Mouse (Mus musculus) midbrain, embryonic 11.5 days (tissue): ENCODE data around the gene Xab2. TPM values are rescaled to one million over a fixed set of nuclear protein-coding genes. Genes with fewer than 3 reads are reported as not detected.
"Not testable (repeated sequence)": the region's sequence is repeated elsewhere in the genome, so short reads cannot be mapped to it uniquely, and the experiment has no call there.

Experiments
- ATAC-seq: fragments of 200-750 bp; cut with Nextera tagmentation; 2 replicates; pipeline ENCODE4 v1.8.0; 2017; ENCODE audit warnings: moderate TSS enrichment, moderate library complexity; ENCODE audit not compliant: low FRiP score
- DNase-seq: peaks from one replicate; pipeline ENCODE4 v3.0.0; 2015; ENCODE audit warnings: low spot score; ENCODE audit errors: missing footprints
- H3K27ac ChIP-seq: fragments of 300-500 bp; sonication (generic); 2 replicates; pipeline ENCODE4 v1.5.1; 2014; ENCODE audit warnings: low read depth, low read length
- H3K27me3 ChIP-seq: fragments of 300-500 bp; sonication (generic); 2 replicates; pipeline ENCODE4 v1.6.1; 2014; ENCODE audit warnings: mild to moderate bottlenecking, low read length, moderate library complexity, mixed read lengths; ENCODE audit not compliant: control insufficient read depth, insufficient read depth
- H3K36me3 ChIP-seq: fragments of 300-500 bp; sonication (generic); 2 replicates; pipeline ENCODE4 v1.6.1; 2014; ENCODE audit warnings: mild to moderate bottlenecking, low read length, moderate library complexity, mixed read lengths; ENCODE audit not compliant: control insufficient read depth, insufficient read depth
- H3K4me1 ChIP-seq: fragments of 300-500 bp; sonication (generic); 2 replicates; pipeline ENCODE4 v1.6.1; 2014; ENCODE audit warnings: low read length; ENCODE audit not compliant: control insufficient read depth, insufficient read depth
- H3K4me2 ChIP-seq: fragments of 300-500 bp; sonication (generic); 2 replicates; pipeline ENCODE4 v1.6.1; 2014; ENCODE audit warnings: mild to moderate bottlenecking, moderate library complexity
- H3K4me3 ChIP-seq: fragments of 300-500 bp; sonication (generic); 2 replicates; pipeline ENCODE4 v1.5.1; 2014; ENCODE audit warnings: low read depth, low read length
- H3K9ac ChIP-seq: fragments of 300-500 bp; sonication (generic); 2 replicates; pipeline ENCODE4 v1.6.1; 2014; ENCODE audit warnings: low read length
- H3K9me3 ChIP-seq: fragments of 300-500 bp; sonication (generic); 2 replicates; pipeline ENCODE4 v1.6.1; 2016; ENCODE audit warnings: low read length; ENCODE audit not compliant: control insufficient read depth
- WGBS: fragments of 180-500 bp; shearing (Covaris S2); extraction: QIAGEN DNeasy Blood & Tissue Kit; methylation state at CpG from one replicate; pipeline ENCODE4 v1.1.7; 2014; 5-methylcytosine and 5-hydroxymethylcytosine counted together
- polyA plus RNA-seq: library from polyadenylated mRNA; unstranded; fragments of >200 nt; fragmentation: Nextera tagmentation; extraction: Ambion mirVana; gene quantifications from 2 replicates; pipeline ENCODE4 v1.2.1, GENCODE M21; 2014

The Xab2 gene
- polyA plus RNA-seq, 1 experiment from 2014 or later: 63.8 TPM

DNA sequence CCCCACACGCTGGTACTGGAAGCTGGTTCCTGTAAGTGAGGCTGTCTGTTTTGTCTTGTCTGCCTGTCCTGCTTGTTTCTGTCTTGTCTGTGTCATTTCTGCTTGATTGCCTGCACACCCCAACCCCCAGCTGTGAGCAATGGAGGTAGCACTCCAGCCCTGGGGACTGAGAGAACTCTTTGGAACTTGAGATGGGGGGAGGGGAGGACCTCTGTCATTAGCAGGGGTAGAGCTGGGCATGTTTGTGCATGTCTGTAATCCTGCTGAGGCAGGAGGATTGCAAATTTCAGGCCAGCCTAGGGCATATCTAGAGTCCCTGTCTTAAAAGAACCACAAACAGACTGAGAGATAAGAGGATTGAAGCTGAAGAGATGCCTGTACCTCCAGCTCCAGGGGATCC, 21.9 kb downstream of the Xab2 start:
- DNase-seq (no peak), ATAC-seq (no peak)
- Histone ChIP-seq H3K4me2 (no peak overlapping the region), H3K4me3 (no peak overlapping the region), H3K4me1 (no peaks in the 10 kb centered on the region), H3K36me3 (peaks cover 5% of the 10 kb centered on the region), H3K27ac (no peak overlapping the region), H3K27me3 (no peaks in the 10 kb centered on the region), H3K9me3 (no peaks in the 10 kb centered on the region), H3K9ac (no peak overlapping the region)
- 93% methylated on average over 1 of the region's 1 CpGs for WGBS

DNA sequence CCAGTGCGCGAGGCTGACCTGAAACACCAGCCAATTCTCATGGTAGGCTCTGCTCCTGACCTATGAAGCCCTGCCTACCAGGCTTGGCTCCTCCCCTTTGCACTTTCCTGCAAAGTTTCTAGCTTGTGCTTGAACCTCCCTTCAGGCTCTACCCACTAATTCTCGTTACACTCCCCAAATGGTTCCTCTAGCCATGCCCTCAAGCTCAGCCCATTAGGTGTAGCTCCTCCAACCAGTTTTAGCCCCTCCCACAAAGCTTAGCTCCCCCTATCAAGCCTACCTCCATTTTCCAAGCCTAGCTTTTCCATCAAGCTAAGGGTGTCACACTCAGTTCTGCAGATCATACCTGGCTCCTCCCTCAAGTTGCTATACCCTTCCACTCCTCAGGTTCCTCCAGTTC, 23.1 kb downstream of the Xab2 start:
- Histone ChIP-seq H3K36me3 (no peaks in the 10 kb centered on the region; the same call in 1 of the 2 replicates), H3K9me3 (no peaks in the 10 kb centered on the region), H3K4me1 (no peaks in the 10 kb centered on the region), H3K9ac (no peak overlapping the region), H3K4me2 (no peak overlapping the region), H3K27me3 (no peaks in the 10 kb centered on the region), H3K27ac (no peak overlapping the region), H3K4me3 (no peak overlapping the region)
- no peak for DNase-seq
- ATAC-seq: no peak
- 83% methylated on average over 3 of the region's 3 CpGs for WGBS

DNA sequence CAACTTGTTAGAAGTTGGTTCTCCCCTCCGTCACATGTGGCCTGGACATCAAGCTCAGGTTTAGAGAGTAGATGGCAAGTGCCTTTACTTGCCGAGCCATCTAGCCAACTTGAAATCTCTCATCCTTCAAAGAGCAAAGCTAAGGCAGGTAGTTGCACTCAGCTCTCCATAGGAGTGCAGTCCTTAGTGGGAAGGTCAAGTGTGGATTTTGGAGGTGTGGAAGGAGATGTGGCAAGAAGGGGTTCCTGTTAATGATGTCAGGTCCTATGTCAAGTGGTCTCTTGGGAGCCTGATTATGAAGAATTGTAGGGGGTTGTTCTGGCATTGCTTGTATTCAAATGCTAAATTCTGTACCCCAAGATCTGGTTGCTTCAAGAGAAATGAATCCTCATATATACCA, 26.6 kb downstream of the Xab2 start:
- 92% methylated on average over 2 of the region's 2 CpGs for WGBS
- Histone ChIP-seq H3K36me3 (no peaks in the 10 kb centered on the region; the same call in 1 of the 2 replicates), H3K4me2 (no peak overlapping the region), H3K9ac (no peak overlapping the region), H3K27ac (no peak overlapping the region), H3K27me3 (no peaks in the 10 kb centered on the region), H3K4me1 (no peaks in the 10 kb centered on the region), H3K9me3 (no peaks in the 10 kb centered on the region), H3K4me3 (no peak overlapping the region)
- ATAC-seq (no peak), DNase-seq (no peak)

DNA sequence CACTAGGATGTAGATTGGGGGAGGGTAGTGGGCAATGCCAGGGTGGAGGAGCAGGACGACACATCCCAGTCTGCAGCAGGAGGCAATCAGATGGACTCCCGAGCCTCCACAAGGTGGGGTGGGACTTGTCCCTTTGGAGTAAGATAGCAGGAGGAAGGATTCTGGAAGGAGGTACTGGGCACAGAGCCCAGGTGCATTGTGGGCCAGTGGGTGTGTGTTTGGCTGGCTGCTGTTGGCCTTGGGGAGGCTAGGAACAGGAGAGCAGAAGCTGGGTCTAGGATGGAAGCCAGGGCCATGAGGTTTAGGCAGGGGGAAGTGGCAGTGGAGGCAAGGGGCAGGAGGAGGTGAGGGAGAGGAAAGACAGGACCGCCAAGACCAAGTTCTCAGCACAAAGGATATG, 27.6 kb downstream of the Xab2 start:
- Histone ChIP-seq H3K4me3 (no peak overlapping the region), H3K36me3 (no peaks in the 10 kb centered on the region; the same call in 1 of the 2 replicates), H3K4me2 (no peak overlapping the region), H3K4me1 (no peaks in the 10 kb centered on the region), H3K27me3 (no peaks in the 10 kb centered on the region), H3K27ac (no peak overlapping the region), H3K9ac (no peak overlapping the region), H3K9me3 (no peaks in the 10 kb centered on the region)
- ATAC-seq (no peak), DNase-seq (no peak)
- WGBS: 77% methylated on average over 3 of the region's 3 CpGs

DNA sequence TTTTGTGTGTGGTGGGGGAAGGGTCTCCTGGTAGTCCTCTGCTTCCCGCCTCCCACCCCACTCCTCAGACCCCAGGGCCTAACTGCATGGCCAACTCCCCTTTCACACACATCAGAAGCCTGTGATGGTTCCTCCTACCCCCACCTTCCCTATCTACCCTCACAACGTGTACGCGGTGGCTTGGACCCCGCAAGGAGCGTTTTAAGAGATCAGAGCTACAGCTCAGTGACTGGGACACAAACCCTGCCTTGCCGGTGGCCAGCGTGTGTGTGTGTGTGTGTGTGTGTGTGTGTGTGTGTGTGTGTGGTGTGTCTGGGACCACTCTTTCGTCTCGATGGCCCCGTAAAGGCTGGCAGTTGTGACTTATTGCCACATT, 32.9 kb downstream of the Xab2 start:
- H3K27me3 ChIP-seq: peaks cover 3% of the 10 kb centered on the region
- peak overlapping the region; percentile 89 for H3K9ac ChIP-seq
- 2% methylated on average over 11 of the region's 11 CpGs for WGBS
- H3K4me1 ChIP-seq: no peaks in the 10 kb centered on the region
- H3K4me2 ChIP-seq: peak overlapping the region; percentile 95
- peak overlapping the region; percentile 83 for H3K4me3 ChIP-seq
- DNase-seq (peak; percentile 91), ATAC-seq (peak; percentile 72)
- H3K27ac ChIP-seq: no peak overlapping the region
- no peaks in the 10 kb centered on the region for H3K36me3 ChIP-seq
- H3K9me3 ChIP-seq: no peaks in the 10 kb centered on the region

DNA sequence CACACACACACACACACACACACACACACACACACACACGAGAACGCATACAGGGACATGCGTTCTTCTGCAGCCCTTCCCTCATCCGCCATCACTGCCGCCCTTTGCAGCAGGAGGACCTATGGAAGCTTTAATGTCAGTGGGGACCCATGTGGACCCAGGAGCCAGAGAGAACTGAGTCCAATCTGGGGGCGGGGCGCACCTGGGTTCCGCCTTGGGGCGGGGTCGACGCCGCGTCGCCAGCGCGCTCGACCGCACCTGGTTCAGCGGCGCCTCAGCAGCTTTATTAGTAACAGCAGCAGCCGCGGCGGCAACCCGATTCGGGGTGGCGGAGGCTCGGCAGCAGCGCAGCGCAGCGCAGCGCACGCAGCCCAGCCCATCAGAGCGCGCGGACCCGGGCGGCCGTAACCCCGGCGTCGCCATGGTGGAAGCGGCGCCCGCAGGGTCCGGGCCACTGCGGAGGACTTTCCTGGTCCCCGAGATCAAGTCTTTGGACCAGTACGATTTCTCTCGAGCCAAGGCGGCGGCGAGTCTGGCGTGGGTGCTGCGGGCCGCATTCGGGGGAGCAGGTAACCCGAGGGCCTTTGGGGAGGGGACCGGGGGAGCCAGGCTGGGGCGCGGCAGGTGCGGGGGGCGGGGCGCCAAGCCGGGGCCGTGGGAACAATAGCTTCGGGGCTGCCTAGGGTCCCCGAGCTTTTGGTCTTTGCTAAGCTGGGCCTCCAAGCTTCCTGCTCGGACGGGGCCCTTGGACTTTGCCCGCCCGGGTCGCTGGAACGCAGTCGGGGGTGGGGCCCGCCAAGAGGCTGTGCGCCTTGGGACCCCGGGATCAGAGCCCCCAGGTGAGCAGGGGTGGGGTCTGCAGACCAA, 33.5 kb downstream of the Xab2 start:
- Histone ChIP-seq H3K9ac (peak overlapping the region; percentile 89), H3K9me3 (no peaks in the 10 kb centered on the region), H3K4me1 (no peaks in the 10 kb centered on the region), H3K27ac (no peak overlapping the region; the same call in 1 of the 2 replicates), H3K27me3 (peaks cover 3% of the 10 kb centered on the region), H3K36me3 (no peaks in the 10 kb centered on the region), H3K4me3 (peak overlapping the region; percentile 83), H3K4me2 (peak overlapping the region; percentile 95)
- WGBS: under 1% methylated on average over 68 of the region's 77 CpGs
- DNase-seq (peak; percentile 96), ATAC-seq (peak; percentile 79)

DNA sequence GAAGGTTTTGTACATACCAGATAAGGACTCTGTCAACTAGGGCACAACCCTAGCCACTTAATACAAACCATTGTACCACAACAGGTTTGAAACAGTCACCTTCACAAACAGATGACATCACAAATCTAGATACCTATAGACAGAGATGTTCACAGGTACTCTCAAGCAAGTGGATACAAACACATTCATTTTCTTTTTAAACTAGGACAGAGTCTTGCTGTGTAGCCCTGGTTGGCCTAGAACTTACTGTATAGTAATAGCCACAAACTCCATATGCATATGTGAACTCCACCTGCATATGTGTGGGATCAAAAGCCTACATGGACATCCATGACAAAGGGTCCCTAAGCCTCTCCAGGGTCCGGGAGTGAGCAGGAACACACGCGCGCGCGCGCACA, 34.1 kb downstream of the Xab2 start, which contains the start of gene Camsap3:
TSS of gene Camsap3 (plus strand) at position 301 of the 398 bp plus-strand sequence.
- WGBS: 5% methylated on average over 7 of the region's 7 CpGs
- H3K27ac ChIP-seq: no peak within 1 kb of the TSS; the same call in 1 of the 2 replicates
- ATAC-seq (no peak), DNase-seq (no peak)
- H3K4me1 ChIP-seq: no peaks in the 10 kb centered on the region
- peak within 1 kb of the TSS; percentile 83 for H3K4me3 ChIP-seq
- peak within 1 kb of the TSS; percentile 89 for H3K9ac ChIP-seq
- no peaks in the 10 kb centered on the region for H3K9me3 ChIP-seq
- peak within 1 kb of the TSS; percentile 95 for H3K4me2 ChIP-seq
- peaks cover 3% of the 10 kb centered on the region for H3K27me3 ChIP-seq
- no peaks in the 10 kb centered on the region for H3K36me3 ChIP-seq

DNA sequence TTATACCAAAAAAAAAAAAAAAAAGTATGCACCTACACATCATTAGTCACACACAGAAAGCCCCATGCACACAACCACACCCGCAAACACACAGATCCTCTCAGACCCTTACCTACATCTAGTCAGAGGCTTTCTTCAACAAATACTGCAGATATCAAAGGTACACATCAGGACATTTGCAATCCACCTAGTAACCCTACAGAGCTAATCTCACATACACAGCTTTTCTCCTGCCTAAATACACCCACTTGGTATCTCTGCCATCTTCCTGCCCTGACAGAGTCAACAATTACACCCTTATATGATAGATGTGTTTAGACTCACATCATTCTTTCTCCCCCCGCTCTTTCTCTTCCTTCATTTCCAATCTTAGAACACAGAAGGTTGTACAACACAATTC, 34.7 kb downstream of the Xab2 start:
- H3K36me3 ChIP-seq: no peaks in the 10 kb centered on the region
- no peaks in the 10 kb centered on the region for H3K9me3 ChIP-seq
- H3K9ac ChIP-seq: no peak overlapping the region
- H3K27me3 ChIP-seq: peaks cover 3% of the 10 kb centered on the region
- no peak overlapping the region for H3K27ac ChIP-seq
- WGBS: 95% methylated on average over 2 of the region's 2 CpGs
- no peak overlapping the region for H3K4me2 ChIP-seq
- ATAC-seq (no peak), DNase-seq (no peak)
- no peak overlapping the region for H3K4me3 ChIP-seq
- H3K4me1 ChIP-seq: no peaks in the 10 kb centered on the region

DNA sequence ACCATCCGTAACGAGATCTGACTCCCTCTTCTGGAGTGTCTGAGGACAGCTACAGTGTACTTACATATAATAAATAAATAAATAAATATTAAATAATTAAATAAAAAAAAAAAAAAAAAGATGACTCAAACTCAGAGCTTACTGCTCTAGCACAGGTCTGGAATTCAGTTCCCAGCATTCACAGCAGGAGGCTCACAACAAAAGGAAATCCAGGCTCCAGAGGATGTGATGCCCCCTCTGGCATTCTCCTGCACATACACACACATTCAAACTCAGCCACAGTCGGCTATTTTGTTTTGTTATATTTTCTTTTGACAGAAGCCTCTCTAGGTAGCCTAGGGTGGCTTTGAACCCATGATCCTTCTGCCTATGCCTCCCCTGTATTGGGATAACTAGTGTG, 39.2 kb downstream of the Xab2 start:
- H3K9ac ChIP-seq, H3K4me3 ChIP-seq, ATAC-seq, H3K36me3 ChIP-seq, H3K27me3 ChIP-seq, H3K27ac ChIP-seq, DNase-seq, H3K4me1 ChIP-seq, H3K4me2 ChIP-seq, H3K9me3 ChIP-seq: not testable (repeated sequence)
- 88% methylated on average over 1 of the region's 3 CpGs for WGBS
